Mouse (Mus musculus) midbrain, embryonic 15.5 days (tissue): ENCODE results near the gene Ptbp1. TPM values are rescaled to one million over a fixed set of nuclear protein-coding genes. Genes with fewer than 3 reads are reported as not detected.

Experiments
- ATAC-seq: fragments of 200-750 bp; cut with Nextera tagmentation; replicated peaks from 2 replicates; pipeline ENCODE4 v1.8.0; 2017; ENCODE audit warnings: moderate TSS enrichment
- H3K27ac ChIP-seq: fragments of 300-500 bp; sonication (generic); 2 replicates; pipeline ENCODE4 v1.5.1; 2015; ENCODE audit warnings: mild to moderate bottlenecking, inconsistent platforms
- H3K27me3 ChIP-seq: fragments of 300-500 bp; sonication (generic); replicated peaks from 2 replicates; pipeline ENCODE4 v1.6.1; 2015; ENCODE audit warnings: inconsistent platforms
- H3K36me3 ChIP-seq: fragments of 300-500 bp; sonication (generic); replicated peaks from 2 replicates; pipeline ENCODE4 v1.6.1; 2015; ENCODE audit warnings: inconsistent platforms
- H3K4me1 ChIP-seq: fragments of 300-500 bp; sonication (generic); 2 replicates; pipeline ENCODE4 v1.6.1; 2015; ENCODE audit warnings: inconsistent platforms
- H3K4me2 ChIP-seq: fragments of 300-500 bp; sonication (generic); 2 replicates; pipeline ENCODE4 v1.6.1; 2015; ENCODE audit warnings: inconsistent platforms, mild to moderate bottlenecking, moderate library complexity
- H3K4me3 ChIP-seq: fragments of 300-500 bp; sonication (generic); 2 replicates; pipeline ENCODE4 v1.5.1; 2015; ENCODE audit warnings: mild to moderate bottlenecking, inconsistent platforms
- H3K9ac ChIP-seq: fragments of 300-500 bp; sonication (generic); 2 replicates; pipeline ENCODE4 v1.6.1; 2015; ENCODE audit warnings: mild to moderate bottlenecking, inconsistent platforms
- H3K9me3 ChIP-seq: fragments of 300-500 bp; sonication (generic); 2 replicates; pipeline ENCODE4 v1.6.1; 2016; ENCODE audit warnings: inconsistent platforms
- WGBS: fragments of 180-500 bp; shearing (Covaris S2); methylation state at CpG from one replicate; pipeline ENCODE4 v1.1.7; 2015; ENCODE audit warnings: mixed read lengths; 5-methylcytosine and 5-hydroxymethylcytosine counted together
- polyA plus RNA-seq: library from polyadenylated mRNA; unstranded; fragments of >200 nt; fragmentation: Nextera tagmentation; extraction: Ambion mirVana; gene quantifications from 2 replicates; pipeline ENCODE4 v1.2.1, GENCODE M21; 2015

Gene Ptbp1
- polyA plus RNA-seq, 1 experiment from 2014 or later = 72.7 TPM

DNA sequence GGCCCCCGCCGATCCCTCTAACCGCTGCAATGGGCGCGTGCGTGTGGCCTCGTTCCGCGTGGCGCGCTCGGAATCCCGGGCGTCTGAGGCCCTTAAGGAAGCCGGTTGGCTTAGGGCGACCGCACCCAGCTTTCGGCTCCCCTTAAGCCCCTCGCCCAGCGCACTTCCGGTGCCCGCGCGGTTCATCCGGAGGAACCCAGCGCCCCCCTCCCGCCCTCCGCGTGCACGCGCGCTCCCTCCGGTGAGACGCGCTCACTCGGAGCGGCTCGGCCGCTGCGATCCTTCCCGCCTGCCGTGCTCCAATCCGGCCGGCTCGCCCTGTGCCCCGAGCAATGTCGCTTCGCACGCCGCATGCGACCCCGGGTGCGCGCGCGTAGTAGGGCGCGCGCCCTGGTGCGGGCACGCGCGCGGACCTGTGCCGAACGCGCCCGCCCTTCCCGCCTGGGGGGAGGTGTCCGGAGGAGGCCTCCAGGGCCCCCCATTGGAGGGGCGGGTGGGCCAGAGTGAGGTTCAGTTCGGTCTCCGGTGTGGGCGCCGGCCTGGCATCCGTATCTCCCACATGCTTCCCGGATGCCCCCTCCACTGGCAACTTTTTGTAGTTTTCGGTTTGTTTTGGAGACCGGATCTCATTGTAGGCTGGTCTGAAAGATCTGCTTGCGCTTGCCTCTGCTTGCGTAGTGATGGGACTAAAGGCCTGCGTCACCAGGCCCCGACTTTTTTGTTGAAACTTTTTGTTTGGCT lies 744 bp downstream of the Ptbp1 start:
- under 1% methylated on average over 79 of the region's 83 CpGs for WGBS
- Histone ChIP-seq H3K4me2 (peak overlapping the region; percentile 83), H3K9me3 (no peaks in the 10 kb centered on the region), H3K4me3 (peak overlapping the region; percentile 91), H3K27me3 (no peaks in the 10 kb centered on the region), H3K4me1 (peaks cover 67% of the 10 kb centered on the region), H3K27ac (peak overlapping the region; percentile 99), H3K9ac (peak overlapping the region; percentile 95), H3K36me3 (peaks cover 13% of the 10 kb centered on the region)
- ATAC-seq = peak; percentile 41

DNA sequence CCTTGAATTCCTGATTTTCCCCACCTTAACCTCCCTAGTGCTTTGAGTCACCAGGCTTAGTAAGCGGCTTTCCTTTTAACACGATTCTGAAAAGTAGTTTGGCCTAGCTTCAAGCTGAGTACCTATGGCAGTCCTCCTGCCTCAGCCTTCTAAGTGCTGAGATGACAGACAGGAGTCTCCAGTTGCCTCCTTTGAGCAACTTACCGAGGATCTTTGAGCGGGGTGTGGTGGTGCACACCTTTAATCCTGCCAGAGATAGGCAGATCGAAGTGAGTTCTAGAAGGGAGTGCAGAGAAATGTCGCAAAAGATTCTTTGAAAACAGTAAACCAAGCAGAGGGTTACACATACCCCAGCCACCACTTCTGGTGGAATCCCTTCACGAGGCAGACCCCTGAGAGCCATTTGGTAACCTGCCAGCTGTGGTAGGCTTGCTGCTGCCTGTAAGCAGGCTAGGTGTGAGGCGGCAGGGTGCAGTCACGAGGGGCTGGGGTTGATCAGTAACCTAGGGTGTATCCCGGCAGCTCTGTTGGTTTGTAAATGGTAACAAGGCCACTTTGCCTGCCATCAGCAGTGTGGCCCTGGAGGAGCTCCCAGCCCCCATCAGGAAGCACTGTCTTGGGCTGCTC lies 1.4 kb downstream of the Ptbp1 start:
- H3K36me3 ChIP-seq = peaks cover 20% of the 10 kb centered on the region
- H3K4me2 ChIP-seq = peak overlapping the region; percentile 83
- no peaks in the 10 kb centered on the region for H3K27me3 ChIP-seq
- H3K4me1 ChIP-seq = peaks cover 67% of the 10 kb centered on the region
- ATAC-seq = no peak
- peak overlapping the region; percentile 95 for H3K9ac ChIP-seq
- WGBS = 6% methylated on average over 10 of the region's 10 CpGs
- H3K27ac ChIP-seq = peak overlapping the region; percentile 99
- H3K4me3 ChIP-seq = peak overlapping the region; percentile 91
- H3K9me3 ChIP-seq = no peaks in the 10 kb centered on the region

DNA sequence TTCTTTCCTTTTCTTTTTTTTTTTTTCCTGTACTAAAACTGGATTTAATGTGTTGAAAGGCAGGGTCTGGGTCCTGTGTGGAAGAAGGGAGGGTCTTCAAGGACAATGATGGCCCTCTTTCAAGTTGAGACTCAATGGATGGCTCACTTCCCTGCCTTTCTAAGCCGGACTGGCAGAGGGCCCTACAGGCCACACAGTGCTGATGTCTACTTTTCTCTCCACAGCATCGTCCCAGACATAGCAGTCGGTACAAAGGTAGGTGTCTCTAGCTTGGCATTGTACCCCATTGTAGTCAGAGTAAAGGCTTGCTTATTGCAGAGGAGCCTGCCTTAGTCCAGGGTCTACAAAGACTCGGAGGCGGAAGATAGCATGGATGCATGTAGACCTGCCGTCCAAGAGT lies 2.1 kb downstream of the Ptbp1 start:
- H3K9ac ChIP-seq = peak overlapping the region; percentile 95
- 33% methylated on average over 6 of the region's 6 CpGs for WGBS
- no peaks in the 10 kb centered on the region for H3K27me3 ChIP-seq
- peaks cover 26% of the 10 kb centered on the region for H3K36me3 ChIP-seq
- H3K9me3 ChIP-seq = no peaks in the 10 kb centered on the region
- peak overlapping the region; percentile 91 for H3K4me3 ChIP-seq
- peak overlapping the region; percentile 99 for H3K27ac ChIP-seq
- no peak for ATAC-seq
- peaks cover 65% of the 10 kb centered on the region for H3K4me1 ChIP-seq
- H3K4me2 ChIP-seq = peak overlapping the region; percentile 83

DNA sequence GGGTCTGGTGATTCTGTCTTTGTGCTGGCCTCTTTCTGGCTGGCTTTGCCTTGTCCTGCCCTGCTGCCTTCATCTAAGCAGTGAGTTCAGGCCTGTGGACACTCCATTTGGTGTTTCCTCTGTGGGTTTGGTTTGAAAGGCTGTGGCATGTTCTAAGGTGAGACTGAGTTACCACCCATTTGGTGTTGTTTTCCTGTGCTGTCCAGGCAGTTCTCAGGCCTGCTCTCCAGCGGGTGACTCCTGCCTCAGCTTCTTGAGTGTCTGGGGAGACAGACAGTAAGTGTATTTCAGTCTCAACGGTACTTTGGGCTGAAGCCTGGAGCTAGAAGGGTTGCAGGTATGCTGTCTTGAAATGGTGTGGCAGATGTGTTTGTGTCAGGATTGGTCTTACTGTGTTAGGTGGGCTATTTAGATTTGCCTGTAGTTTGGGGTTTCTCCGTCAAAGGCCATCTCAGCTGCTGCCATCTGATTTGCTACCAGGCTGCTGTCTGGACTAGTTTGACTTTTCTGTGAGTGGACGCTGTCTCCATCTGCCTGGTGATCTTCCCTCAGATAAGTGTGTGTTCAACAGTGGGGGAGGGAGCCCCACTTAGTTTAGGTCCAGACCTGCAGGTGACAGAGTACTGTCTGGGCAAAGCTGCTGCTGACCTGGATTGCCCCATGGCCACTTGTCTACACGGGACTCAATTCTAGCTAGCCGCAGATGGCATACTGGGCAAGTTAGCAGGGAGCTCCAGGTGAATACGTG lies 2.7 kb downstream of the Ptbp1 start:
- no peaks in the 10 kb centered on the region for H3K9me3 ChIP-seq
- no peak for ATAC-seq
- H3K36me3 ChIP-seq = peaks cover 32% of the 10 kb centered on the region
- H3K27ac ChIP-seq = peak overlapping the region; percentile 99
- peak overlapping the region; percentile 83 for H3K4me2 ChIP-seq
- H3K4me3 ChIP-seq = peak overlapping the region; percentile 91
- H3K4me1 ChIP-seq = peaks cover 59% of the 10 kb centered on the region
- no peaks in the 10 kb centered on the region for H3K27me3 ChIP-seq
- WGBS = 49% methylated on average over 7 of the region's 7 CpGs
- H3K9ac ChIP-seq = peak overlapping the region; percentile 95

DNA sequence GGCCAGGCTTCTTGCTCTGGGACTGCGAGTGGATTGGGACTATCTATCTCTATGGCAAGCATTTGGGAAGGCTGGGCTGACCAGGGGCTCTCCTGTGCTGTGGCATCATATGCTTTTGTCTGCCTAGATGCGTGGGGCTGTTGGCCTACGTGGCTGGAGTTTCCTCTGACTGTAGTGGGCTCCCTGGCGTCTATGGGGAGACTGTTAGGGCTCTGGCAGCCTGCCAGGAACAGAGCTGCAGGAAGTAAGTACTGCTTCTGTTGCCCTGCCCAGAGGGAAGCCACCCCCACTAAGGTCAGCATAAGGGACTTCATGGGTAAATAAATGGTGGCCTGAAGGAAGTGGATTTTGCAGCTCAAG lies 3.2 kb downstream of the Ptbp1 start:
- peak overlapping the region; percentile 91 for H3K4me3 ChIP-seq
- ATAC-seq = no peak
- H3K36me3 ChIP-seq = peaks cover 37% of the 10 kb centered on the region
- H3K9me3 ChIP-seq = no peaks in the 10 kb centered on the region
- H3K4me2 ChIP-seq = peak overlapping the region; percentile 83
- no peaks in the 10 kb centered on the region for H3K27me3 ChIP-seq
- H3K9ac ChIP-seq = peak overlapping the region; percentile 31; the same call in 1 of the 2 replicates
- WGBS = 29% methylated on average over 4 of the region's 4 CpGs
- H3K4me1 ChIP-seq = peaks cover 54% of the 10 kb centered on the region
- H3K27ac ChIP-seq = peak overlapping the region; percentile 99; the same call in 1 of the 2 replicates

DNA sequence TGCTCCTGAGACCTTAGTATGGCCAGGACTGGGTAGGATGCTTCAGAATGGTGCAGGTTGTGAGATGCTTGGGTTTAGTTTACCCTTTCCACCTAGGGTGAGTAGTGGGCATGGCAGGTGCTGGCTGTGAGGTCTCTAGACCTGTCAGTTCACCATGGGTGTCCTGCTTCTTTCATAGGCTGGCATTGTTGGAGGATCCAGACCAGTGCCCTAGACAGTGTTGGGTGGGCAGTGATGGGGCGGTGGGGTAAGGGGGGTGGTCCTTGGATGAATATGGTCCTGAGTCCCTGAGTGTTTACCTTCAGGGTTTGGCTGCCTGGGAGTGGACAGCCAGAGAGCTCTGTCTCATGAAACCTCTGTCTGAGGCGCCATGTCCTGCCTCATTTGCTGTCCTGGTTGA lies 3.7 kb downstream of the Ptbp1 start:
- Histone ChIP-seq H3K9ac (peak overlapping the region; percentile 31; the same call in 1 of the 2 replicates), H3K4me1 (peaks cover 49% of the 10 kb centered on the region), H3K36me3 (peaks cover 41% of the 10 kb centered on the region), H3K27me3 (no peaks in the 10 kb centered on the region), H3K27ac (peak overlapping the region; percentile 43; the same call in 1 of the 2 replicates), H3K4me2 (peak overlapping the region; percentile 83), H3K9me3 (no peaks in the 10 kb centered on the region), H3K4me3 (peak overlapping the region; percentile 91)
- WGBS = 73% methylated on average over 2 of the region's 2 CpGs
- ATAC-seq = no peak

DNA sequence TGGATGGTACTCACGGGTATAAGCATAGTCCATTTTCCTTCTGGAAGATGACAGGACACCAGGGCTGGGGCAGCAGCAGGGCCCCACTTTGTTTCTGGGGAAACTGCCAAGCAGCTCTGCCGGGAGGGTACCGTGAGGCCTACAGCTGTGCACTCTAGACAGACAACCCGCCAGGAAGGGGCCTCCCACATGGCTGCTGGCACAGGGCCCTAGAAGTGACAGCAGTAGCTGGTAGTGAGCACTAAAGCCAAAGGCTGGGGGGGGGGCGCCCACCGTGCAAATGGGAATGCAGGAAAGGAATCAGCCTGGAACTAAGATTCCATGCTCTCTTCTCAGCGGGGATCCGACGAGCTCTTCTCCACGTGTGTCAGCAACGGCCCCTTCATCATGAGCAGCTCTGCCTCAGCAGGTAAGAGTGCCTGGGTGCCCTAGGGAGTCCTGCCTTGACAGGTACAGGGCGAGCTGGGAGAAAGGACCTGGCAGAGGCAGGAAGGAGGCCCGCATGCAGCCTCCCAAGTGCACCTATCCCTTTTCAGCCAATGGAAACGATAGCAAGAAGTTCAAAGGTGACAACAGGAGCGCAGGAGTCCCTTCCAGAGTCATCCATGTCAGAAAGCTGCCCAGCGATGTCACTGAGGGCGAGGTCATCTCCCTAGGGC lies 4.3 kb downstream of the Ptbp1 start:
- H3K4me1 ChIP-seq = peaks cover 42% of the 10 kb centered on the region
- H3K9ac ChIP-seq = no peak overlapping the region
- H3K9me3 ChIP-seq = no peaks in the 10 kb centered on the region
- peak overlapping the region; percentile 83 for H3K4me2 ChIP-seq
- H3K36me3 ChIP-seq = peaks cover 46% of the 10 kb centered on the region
- H3K4me3 ChIP-seq = no peak overlapping the region; the same call in 1 of the 2 replicates
- peak overlapping the region; percentile 43; the same call in 1 of the 2 replicates for H3K27ac ChIP-seq
- ATAC-seq = no peak
- WGBS = 46% methylated on average over 17 of the region's 17 CpGs
- no peaks in the 10 kb centered on the region for H3K27me3 ChIP-seq

DNA sequence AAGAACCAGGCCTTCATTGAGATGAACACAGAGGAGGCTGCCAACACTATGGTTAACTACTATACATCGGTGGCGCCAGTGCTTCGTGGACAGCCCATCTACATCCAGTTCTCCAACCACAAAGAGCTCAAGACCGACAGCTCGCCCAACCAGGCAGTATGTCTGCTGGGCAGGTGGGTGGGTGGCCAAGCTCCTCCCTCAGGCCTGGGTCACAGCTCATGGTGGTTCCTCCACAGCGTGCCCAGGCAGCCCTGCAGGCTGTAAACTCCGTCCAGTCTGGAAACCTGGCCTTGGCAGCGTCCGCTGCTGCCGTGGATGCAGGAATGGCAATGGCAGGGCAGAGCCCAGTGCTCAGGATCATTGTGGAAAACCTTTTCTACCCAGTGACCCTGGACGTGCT lies 4.9 kb downstream of the Ptbp1 start:
- no peak overlapping the region for H3K4me2 ChIP-seq
- no peak overlapping the region for H3K4me3 ChIP-seq
- H3K27me3 ChIP-seq = no peaks in the 10 kb centered on the region
- 0 out of 2 replicates have a peak overlapping the region, but pooled peaks have one; percentile 43 for H3K27ac ChIP-seq
- H3K9ac ChIP-seq = no peak overlapping the region
- H3K9me3 ChIP-seq = no peaks in the 10 kb centered on the region
- ATAC-seq = no peak
- 91% methylated on average over 11 of the region's 11 CpGs for WGBS
- H3K4me1 ChIP-seq = peaks cover 42% of the 10 kb centered on the region
- peaks cover 48% of the 10 kb centered on the region for H3K36me3 ChIP-seq

DNA sequence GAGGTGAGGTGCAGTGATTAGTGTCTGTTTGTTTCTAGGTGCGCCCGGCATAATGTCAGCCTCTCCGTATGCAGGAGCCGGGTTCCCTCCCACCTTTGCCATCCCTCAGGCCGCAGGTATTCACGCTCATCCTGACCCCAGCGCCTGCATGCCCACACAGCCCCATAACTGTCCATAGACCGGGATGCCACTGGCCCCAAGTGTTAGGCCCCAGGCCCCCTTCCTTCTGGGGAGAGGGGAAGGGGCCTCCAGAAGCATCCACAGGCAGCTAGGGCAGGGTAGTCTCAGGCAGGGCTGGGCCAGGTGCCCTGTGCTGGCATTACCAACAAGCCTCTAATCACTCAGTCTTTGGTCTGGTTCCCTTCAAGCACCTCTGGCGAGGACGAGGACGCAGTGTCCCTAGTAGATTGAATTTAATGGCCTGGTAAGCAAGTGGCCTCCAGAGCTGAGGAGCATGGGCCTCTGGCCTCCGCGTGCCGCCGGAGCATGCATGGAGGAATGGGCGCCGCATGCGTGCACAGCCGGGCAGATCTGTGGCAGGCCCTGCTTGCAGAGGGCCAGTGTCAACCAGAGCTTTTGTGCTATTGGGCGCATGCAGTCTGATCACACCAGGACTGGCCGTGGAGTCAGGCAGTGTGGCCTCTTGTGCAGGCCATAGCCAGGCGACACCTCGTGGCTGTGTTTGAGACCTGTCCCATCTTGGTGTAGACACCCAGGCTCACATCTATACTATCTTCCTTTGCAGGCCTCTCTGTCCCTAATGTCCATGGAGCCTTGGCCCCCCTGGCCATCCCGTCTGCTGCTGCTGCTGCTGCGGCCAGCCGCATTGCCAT lies 6.1 kb downstream of the Ptbp1 start:
- Histone ChIP-seq H3K4me3 (no peak overlapping the region), H3K27me3 (no peaks in the 10 kb centered on the region), H3K4me2 (no peak overlapping the region), H3K36me3 (peaks cover 53% of the 10 kb centered on the region), H3K9me3 (no peaks in the 10 kb centered on the region), H3K9ac (no peak overlapping the region), H3K27ac (no peak overlapping the region), H3K4me1 (peaks cover 47% of the 10 kb centered on the region)
- WGBS = 92% methylated on average over 26 of the region's 26 CpGs
- no peak for ATAC-seq

DNA sequence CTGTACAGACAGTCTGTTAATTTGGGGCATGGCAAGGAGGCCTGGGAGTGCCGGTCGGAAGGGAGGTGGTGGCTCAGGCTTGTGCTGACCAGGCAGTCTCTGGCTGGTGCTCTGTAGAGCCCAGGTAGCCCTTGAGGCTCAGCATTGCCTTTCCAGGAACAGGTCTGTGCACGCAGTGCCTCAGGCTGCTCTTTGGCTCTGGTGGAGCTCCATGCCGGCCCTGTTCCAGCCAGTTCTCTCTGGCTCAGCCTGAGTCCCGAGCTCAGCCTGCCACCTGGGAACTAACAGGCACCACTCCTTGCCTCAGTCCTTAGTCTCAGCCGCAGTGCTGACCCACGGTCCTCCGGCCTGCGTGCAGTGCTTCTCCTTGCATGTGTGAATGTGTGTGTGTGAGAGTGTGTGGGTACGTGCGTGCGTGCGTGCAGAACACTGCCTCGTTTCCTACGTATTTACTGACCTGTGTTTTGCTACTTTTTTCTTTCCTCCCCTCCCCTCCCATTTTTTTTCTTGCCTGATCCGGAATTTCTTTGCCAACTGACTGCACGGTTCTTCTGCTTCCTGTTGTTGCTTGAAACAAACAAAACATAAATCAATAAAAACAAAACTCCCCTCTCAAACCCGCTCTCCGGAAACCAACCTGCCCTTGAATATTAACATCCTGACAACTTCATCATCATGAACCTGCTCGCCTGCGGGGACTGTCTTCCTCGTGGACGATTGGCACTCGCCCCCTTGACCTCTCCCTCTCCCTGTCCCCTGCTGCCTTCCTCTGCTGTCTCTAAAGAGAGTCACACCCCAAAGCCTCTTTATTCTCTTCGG lies 7.2 kb downstream of the Ptbp1 start:
- no peak overlapping the region for H3K4me3 ChIP-seq
- peaks cover 44% of the 10 kb centered on the region for H3K4me1 ChIP-seq
- 79% methylated on average over 25 of the region's 25 CpGs for WGBS
- no peak overlapping the region for H3K27ac ChIP-seq
- H3K4me2 ChIP-seq = no peak overlapping the region
- H3K27me3 ChIP-seq = no peaks in the 10 kb centered on the region
- ATAC-seq = no peak
- peaks cover 64% of the 10 kb centered on the region for H3K36me3 ChIP-seq
- H3K9me3 ChIP-seq = no peaks in the 10 kb centered on the region
- no peak overlapping the region for H3K9ac ChIP-seq
